ENCODE assay signal across 9 mouse cellular contexts in the genomic region with DNA sequence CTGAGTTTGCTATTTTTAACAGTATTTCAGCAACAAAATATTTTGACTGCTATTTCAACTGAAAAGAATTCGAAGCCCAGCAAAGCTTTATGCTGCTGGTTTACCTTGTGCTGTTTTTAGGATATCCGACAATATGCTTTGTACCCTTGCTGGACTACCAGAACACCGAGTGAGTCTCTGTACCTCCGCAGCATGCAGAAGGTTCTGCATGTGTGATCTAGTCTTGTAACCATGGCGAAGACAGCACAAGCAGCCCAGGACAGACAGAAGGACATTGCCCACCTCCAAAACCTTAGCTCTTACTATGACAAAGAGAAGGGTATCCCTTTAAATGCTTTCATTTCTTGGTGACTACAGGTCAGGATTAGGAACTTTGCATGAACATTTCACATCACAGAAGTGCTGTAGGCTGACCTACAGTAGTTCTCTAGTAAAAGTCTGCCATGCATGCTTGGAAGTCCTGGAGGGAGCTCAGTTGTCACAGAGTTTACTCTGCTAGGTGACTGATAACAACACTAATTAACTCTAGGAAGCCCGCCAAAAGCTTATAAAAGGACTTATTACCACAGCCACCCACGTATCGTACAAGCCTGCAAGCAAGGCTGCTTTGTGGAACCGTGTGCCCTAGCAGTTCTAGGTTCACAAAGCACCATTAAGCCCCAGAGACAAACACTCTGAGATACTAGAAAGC. TPM values are rescaled to one million over a fixed set of nuclear protein-coding genes. Genes with fewer than 3 reads are reported as not detected.
A peak's percentile ranks its signal among the peaks of the same experiment; 100 is the strongest.
DNase-seq lines count a peak whose midpoint lies in the region; ATAC-seq and TF ChIP-seq lines count a peak whose summit lies in the region.
"Had no signal": no experiment of that assay in that cellular context is flagged by ENCODE, and none has a peak within 500 bp of the region (broad histone marks: within the 10 kb centered on the region; RNA-seq: fewer than 3 reads in every experiment).

No protein-coding gene starts in this region.

- no peaks in the 10 kb centered on the region for H3K36me3 ChIP-seq in intestine, embryonic 14.5 days (ENCODE audit: control insufficient read depth, insufficient read depth, low read length)
- H3K36me3 ChIP-seq in stomach, embryonic 16.5 days (ENCODE audit: control insufficient read depth, insufficient read depth, low read length): no peaks in the 10 kb centered on the region

- peak overlapping the region; percentile 48 for H3K4me3 ChIP-seq in gastrocnemius, adult 2 months
- peak overlapping the region; percentile 16; the same call in 1 of the 2 replicates for H3K4me3 ChIP-seq in intestine, embryonic 14.5 days (ENCODE audit: low read depth, low read length)
- peak overlapping the region; percentile 26 for H3K4me3 ChIP-seq in stomach, embryonic 16.5 days (replicated peaks; ENCODE audit: low read length)

- no peaks in the 10 kb centered on the region for H3K27me3 ChIP-seq in intestine, embryonic 14.5 days (replicated peaks; ENCODE audit: control insufficient read depth, insufficient read depth, low read length)
- H3K27me3 ChIP-seq in stomach, embryonic 16.5 days (ENCODE audit: control insufficient read depth, insufficient read depth, low read length): no peaks in the 10 kb centered on the region

- no peaks in the 10 kb centered on the region for H3K9me3 ChIP-seq in intestine, embryonic 14.5 days (ENCODE audit: control insufficient read depth, low read length)
- no peaks in the 10 kb centered on the region for H3K9me3 ChIP-seq in stomach, embryonic 16.5 days (replicated peaks; ENCODE audit: control insufficient read depth, low read length)

- no peak for TF ChIP-seq CTCF in gastrocnemius, adult 2 months (IDR thresholded peaks at IDR 0.05)

- H3K4me2 ChIP-seq in intestine, embryonic 14.5 days (ENCODE audit: low read length): peak overlapping the region; percentile 35
- peak overlapping the region; percentile 36 for H3K4me2 ChIP-seq in stomach, embryonic 16.5 days (ENCODE audit: low read depth, low read length)
- H3K4me2 ChIP-seq: midbrain, embryonic 11.5 days had no signal

- ATAC-seq in intestine, embryonic 14.5 days (replicated peaks; ENCODE audit: low FRiP score, low TSS enrichment, low read depth): 0 out of 2 replicates have a peak, but pooled peaks have one; percentile 24
- peak; percentile 59; the same call in 1 of the 2 replicates for ATAC-seq in stomach, embryonic 16.5 days (ENCODE audit: insufficient read depth, low FRiP score)

- H3K27ac ChIP-seq in gastrocnemius, adult 2 months: peak overlapping the region; percentile 13; the same call in 1 of the 2 replicates
- peak overlapping the region; percentile 47 for H3K27ac ChIP-seq in intestine, embryonic 14.5 days (ENCODE audit: low read depth)
- H3K27ac ChIP-seq in stomach, embryonic 16.5 days (ENCODE audit: low read length): peak overlapping the region; percentile 64

- WGBS in intestine, embryonic 14.5 days: 54% methylated on average over 9 of the region's 9 CpGs
- 48% methylated on average over 9 of the region's 9 CpGs for WGBS in stomach, embryonic 16.5 days

- peaks cover 26% of the 10 kb centered on the region for H3K4me1 ChIP-seq in intestine, embryonic 14.5 days (replicated peaks; ENCODE audit: control insufficient read depth, insufficient read depth, low read length)
- peaks cover 20% of the 10 kb centered on the region for H3K4me1 ChIP-seq in stomach, embryonic 16.5 days (ENCODE audit: control insufficient read depth, insufficient read depth, low read length)

- intact Hi-C loops in gastrocnemius, adult 2 months (cut with DNase I): no loop called here

- H3K9ac ChIP-seq in intestine, embryonic 14.5 days (ENCODE audit: low read length): 0 out of 2 replicates have a peak overlapping the region, but pooled peaks have one; percentile 22
- H3K9ac ChIP-seq in stomach, embryonic 16.5 days (ENCODE audit: low read length): peak overlapping the region; percentile 49

- no peak for DNase-seq in gastrocnemius, adult 2 months
- DNase-seq in gastrocnemius, adult 18-20 months (ENCODE audit: low spot score): no peak
- DNase-seq in retina, postnatal 1 day: peak; percentile 18
- DNase-seq in retina, embryonic 14.5 days (ENCODE audit: low spot score): no peak
- no peak for DNase-seq in intestine, embryonic 14.5 days (ENCODE audit: low spot score)
- DNase-seq in ovary, postnatal 36 days (ENCODE audit: low spot score): no peak
- DNase-seq in gastrocnemius, postnatal 25 days: no peak

RNA-seq across cellular contexts. Expression of gene Gpr183, which starts 1.6 kb away (rescaled TPM):
- total RNA-seq in gastrocnemius, adult 2 months (2021): under 1 TPM; 0.17 to 0.41 TPM
- total RNA-seq in gastrocnemius, adult 18-20 months (2021): under 1 TPM in 1 of 2 experiments, not detected in 1; 0.40 TPM
- 3.4 and 4.7 TPM in 2 replicates for polyA plus RNA-seq in intestine, embryonic 14.5 days (2014; fragmentation: Nextera tagmentation; extraction: Ambion mirVana)
- 4.1 and 4.7 TPM in 2 replicates for polyA plus RNA-seq in stomach, embryonic 16.5 days (2015; fragmentation: Nextera tagmentation; extraction: Ambion mirVana)
- total RNA-seq in gastrocnemius, postnatal 25 days (2021): under 1 TPM; 0.38 to 0.43 TPM

RNA-seq across cellular contexts. Expression of gene Gpr18, which starts 47.8 kb away (rescaled TPM):
- total RNA-seq in gastrocnemius, adult 2 months (2021): not detected
- total RNA-seq in gastrocnemius, adult 18-20 months (2021): not detected
- polyA plus RNA-seq in intestine, embryonic 14.5 days (2014; fragmentation: Nextera tagmentation; extraction: Ambion mirVana): 0.23 and 0.62 TPM in 2 replicates
- 0.26 and 0.35 TPM in 2 replicates for polyA plus RNA-seq in stomach, embryonic 16.5 days (2015; fragmentation: Nextera tagmentation; extraction: Ambion mirVana)
- total RNA-seq in gastrocnemius, postnatal 25 days (2021): not detected

Comparison
In these comparisons a context has a peak if more than half of its experiments do, and no peak if none do; other contexts are left out.
1. H3K27ac ChIP-seq: peak in every context shown above with its lines; median percentile 64 in stomach, embryonic 16.5 days; 47 in intestine, embryonic 14.5 days; 13 in gastrocnemius, adult 2 months.